Mouse (Mus musculus) small intestine, adult 2 months (tissue): ENCODE data around the gene Cyp4v3.

Source experiments
- CTCF ChIP-seq: fragments of 200-500 bp; IDR thresholded peaks from 2 replicates; pipeline ENCODE4 v1.5.1; 2012; ENCODE audit warnings: low read depth, mild to moderate bottlenecking, control low read depth, inconsistent platforms, low read length, moderate library complexity, mixed read lengths; ENCODE audit not compliant: insufficient replicate concordance, insufficient read length; ENCODE audit errors: extremely low read depth
- POLR2A ChIP-seq: fragments of 200-500 bp; IDR thresholded peaks from 2 replicates; pipeline ENCODE4 v1.6.1; 2012; ENCODE audit warnings: low read depth, mild to moderate bottlenecking, control low read depth, inconsistent platforms, low read length, moderate library complexity

DNA sequence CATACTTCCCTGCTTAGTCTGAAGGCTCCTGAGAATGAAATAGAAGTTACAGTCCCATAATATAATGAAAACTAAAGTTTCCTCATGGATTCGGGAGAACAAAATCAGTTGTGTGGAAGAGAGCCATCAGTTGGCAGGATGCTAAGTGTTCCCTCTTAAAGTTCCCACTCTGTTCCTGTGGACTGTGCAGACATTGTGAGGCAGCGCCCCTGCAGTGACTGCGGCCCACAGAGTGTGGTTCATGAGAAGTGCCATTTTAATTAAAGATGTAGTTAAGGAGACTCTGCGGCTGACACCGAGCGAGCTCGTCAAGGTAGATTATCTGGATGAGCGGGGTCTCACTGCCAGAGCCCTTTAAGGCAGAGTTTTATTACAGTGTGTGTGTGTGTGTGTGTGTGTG lies 30.6 kb downstream of the Cyp4v3 start:
- TF ChIP-seq POLR2A (no peak), CTCF (no peak)
